Mouse (Mus musculus): ENCODE results near the gene Il6ra. TPM values are rescaled to one million over a fixed set of nuclear protein-coding genes. Genes with fewer than 3 reads are reported as not detected.

The Il6ra gene
- total and polyA plus RNA-seq, 2 experiments from 2014 or later, result 1.1 to 2.0 TPM

DNA sequence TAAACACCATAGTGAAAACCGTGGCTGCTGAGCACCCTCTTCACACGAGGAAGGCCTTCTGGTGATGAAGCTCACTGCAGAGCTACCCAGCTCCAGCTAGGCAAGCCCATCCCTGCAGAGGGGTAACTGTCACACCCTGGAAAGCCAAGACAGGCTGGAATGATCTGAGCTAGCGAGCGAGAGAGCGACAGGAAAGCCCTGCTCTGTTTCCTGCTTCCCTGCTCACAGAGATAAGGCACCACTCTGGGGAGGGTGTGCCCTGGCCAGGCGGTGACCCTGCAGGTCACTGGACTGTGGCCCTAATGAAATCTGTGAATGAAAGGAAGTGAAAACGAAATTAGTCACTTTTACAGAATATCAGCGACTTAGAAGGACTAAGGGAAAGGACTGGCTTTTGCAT, 77.6 kb downstream of the Il6ra start:
- DNase-seq (ENCODE audit: low spot score) (peak; percentile 66), ATAC-seq (ENCODE audit: insufficient read depth, low read depth) (peak; percentile 83)
- WGBS, result 30% methylated on average over 8 of the region's 8 CpGs
- Histone ChIP-seq H3K27ac (ENCODE audit: low read depth) (peak overlapping the region; percentile 44), H3K4me3 (ENCODE audit: low read depth, low read length) (no peak overlapping the region), H3K9me3 (replicated peaks; ENCODE audit: control insufficient read depth, low read length) (no peaks in the 10 kb centered on the region), H3K27me3 (ENCODE audit: control insufficient read depth, insufficient read depth, low read length) (peaks cover 38% of the 10 kb centered on the region), H3K36me3 (replicated peaks; ENCODE audit: control insufficient read depth, insufficient read depth, low read length) (0 out of 2 replicates have a peak, but pooled peaks cover 5% of the 10 kb centered on the region), H3K4me1 (ENCODE audit: control insufficient read depth, insufficient read depth) (no peaks in the 10 kb centered on the region), H3K4me2 (ENCODE audit: low read depth, low read length) (no peak overlapping the region), H3K9ac (replicated peaks; ENCODE audit: low read depth, low read length) (no peak overlapping the region)
- TF ChIP-seq CTCF (IDR thresholded peaks at IDR 0.05; ENCODE audit: low read depth) (no peak), EP300 (IDR thresholded peaks at IDR 0.05; ENCODE audit: low read depth) (peak; percentile 85)

DNA sequence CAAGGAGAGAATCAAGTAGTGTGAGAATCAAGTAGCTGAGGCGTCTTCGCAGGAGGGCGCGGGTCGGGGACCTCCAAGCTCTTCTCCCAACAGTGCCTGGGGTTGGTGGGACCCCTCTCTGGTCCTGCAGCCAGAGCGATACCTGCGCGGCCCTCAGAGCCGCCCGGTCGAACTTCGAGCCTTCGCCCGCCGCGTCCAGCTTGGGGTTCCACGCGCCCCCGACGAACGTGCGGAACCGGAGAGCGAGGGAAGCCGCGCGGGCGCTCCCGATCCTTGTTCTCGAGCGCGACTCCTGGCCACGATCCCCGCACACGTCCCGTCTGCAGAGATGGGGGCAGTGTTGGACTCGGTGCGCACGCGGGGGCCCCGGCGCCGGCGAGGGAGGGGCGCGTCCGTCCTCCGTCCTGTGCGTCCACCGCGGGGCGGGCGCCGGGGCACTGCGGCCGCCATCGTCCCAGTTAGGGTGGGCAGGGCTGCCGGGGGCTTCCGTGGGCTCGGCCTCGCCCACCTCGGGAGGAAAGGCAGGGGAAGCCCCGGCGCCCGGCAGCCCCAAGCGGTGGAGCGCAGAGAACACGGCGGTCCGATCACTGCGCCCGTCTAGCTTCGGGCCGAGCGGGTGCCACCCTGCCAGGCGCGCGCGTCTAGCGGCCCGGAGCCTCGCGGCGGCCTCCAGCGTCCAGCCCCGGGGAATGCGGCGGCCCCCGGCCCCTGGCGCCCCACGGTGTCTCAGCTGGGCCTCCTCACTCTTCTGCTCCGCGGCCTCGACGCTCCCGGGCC, 82.0 kb downstream of the Il6ra start, which contains the start of gene She:
TSS of gene She (plus strand) at position 556 of the 777 bp plus-strand sequence.
- peak within 1 kb of the TSS; percentile 72 for H3K9ac ChIP-seq (replicated peaks; ENCODE audit: low read depth, low read length)
- TF ChIP-seq CTCF (IDR thresholded peaks at IDR 0.05; ENCODE audit: low read depth), result no peak
- ATAC-seq (ENCODE audit: insufficient read depth, low read depth) (peak; percentile 37; the same call in 1 of the 2 replicates), DNase-seq (ENCODE audit: low spot score) (no peak)
- H3K4me2 ChIP-seq (ENCODE audit: low read depth, low read length), result peak within 1 kb of the TSS; percentile 64
- H3K27me3 ChIP-seq (ENCODE audit: control insufficient read depth, insufficient read depth, low read length), result peaks cover 54% of the 10 kb centered on the region
- H3K4me3 ChIP-seq (ENCODE audit: low read depth, low read length), result peak within 1 kb of the TSS; percentile 68
- peak within 1 kb of the TSS; percentile 83 for H3K27ac ChIP-seq (ENCODE audit: low read depth)
- WGBS, result 3% methylated on average over 70 of the region's 96 CpGs
- H3K9me3 ChIP-seq (replicated peaks; ENCODE audit: control insufficient read depth, low read length), result no peaks in the 10 kb centered on the region
- no peaks in the 10 kb centered on the region for H3K4me1 ChIP-seq (ENCODE audit: control insufficient read depth, insufficient read depth)
- H3K36me3 ChIP-seq (replicated peaks; ENCODE audit: control insufficient read depth, insufficient read depth, low read length), result 0 out of 2 replicates have a peak, but pooled peaks cover 5% of the 10 kb centered on the region

DNA sequence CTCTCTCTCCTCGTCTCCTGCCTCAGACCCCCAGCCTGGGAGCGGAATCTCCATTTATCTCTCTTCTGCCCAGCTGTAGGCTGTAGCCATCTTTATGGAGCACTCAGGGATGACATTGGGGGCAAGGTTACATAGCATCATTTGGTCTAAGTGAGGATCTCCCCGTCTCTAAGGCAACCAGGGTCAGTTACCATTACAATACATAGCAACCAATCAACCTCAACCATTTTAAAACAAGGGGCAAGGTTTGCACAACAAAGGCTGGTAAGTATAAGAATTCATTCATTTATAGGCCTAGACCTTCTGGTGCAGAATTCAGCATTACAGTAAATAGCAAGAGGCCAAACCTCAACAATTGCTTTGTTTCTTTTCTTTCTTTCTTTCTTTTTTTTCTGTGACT, 86.7 kb downstream of the Il6ra start:
- Histone ChIP-seq H3K4me2 (ENCODE audit: low read depth, low read length) (no peak overlapping the region), H3K27ac (ENCODE audit: low read depth) (no peak overlapping the region), H3K27me3 (ENCODE audit: control insufficient read depth, insufficient read depth, low read length) (peaks cover 25% of the 10 kb centered on the region), H3K4me3 (ENCODE audit: low read depth, low read length) (no peak overlapping the region), H3K9me3 (replicated peaks; ENCODE audit: control insufficient read depth, low read length) (no peaks in the 10 kb centered on the region), H3K9ac (replicated peaks; ENCODE audit: low read depth, low read length) (no peak overlapping the region), H3K36me3 (replicated peaks; ENCODE audit: control insufficient read depth, insufficient read depth, low read length) (no peaks in the 10 kb centered on the region), H3K4me1 (ENCODE audit: control insufficient read depth, insufficient read depth) (no peaks in the 10 kb centered on the region)
- WGBS, result 65% methylated on average over 3 of the region's 3 CpGs
- TF ChIP-seq EP300 (IDR thresholded peaks at IDR 0.05; ENCODE audit: low read depth) (no peak), CTCF (IDR thresholded peaks at IDR 0.05; ENCODE audit: low read depth) (no peak)
- no peak for ATAC-seq (ENCODE audit: insufficient read depth, low read depth)
- no peak for DNase-seq (ENCODE audit: low spot score)

DNA sequence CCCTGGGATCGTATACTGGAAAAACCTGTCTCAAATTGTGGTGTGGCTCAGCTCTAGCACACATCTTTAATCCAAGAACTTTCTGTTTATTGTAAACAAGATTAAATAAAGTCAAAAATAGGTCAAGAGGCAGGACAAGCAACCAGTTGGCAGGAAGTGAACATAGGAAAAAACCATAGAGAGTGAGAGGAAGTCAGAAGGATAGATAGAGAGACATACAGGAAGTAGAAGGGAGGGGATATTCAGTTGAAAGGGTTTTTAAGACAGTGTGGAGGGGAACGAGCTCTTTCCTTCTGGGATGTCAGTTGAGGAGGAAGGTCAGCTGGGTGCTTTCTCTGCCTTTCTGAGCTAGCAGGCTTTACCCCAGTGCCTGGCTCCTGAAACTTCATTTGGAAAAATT, 89.4 kb downstream of the Il6ra start:
- 47% methylated on average over 2 of the region's 2 CpGs for WGBS
- no peak overlapping the region for H3K4me3 ChIP-seq (ENCODE audit: low read depth, low read length)
- H3K27ac ChIP-seq (ENCODE audit: low read depth), result no peak overlapping the region
- no peaks in the 10 kb centered on the region for H3K4me1 ChIP-seq (ENCODE audit: control insufficient read depth, insufficient read depth)
- no peak overlapping the region for H3K4me2 ChIP-seq (ENCODE audit: low read depth, low read length)
- no peak for TF ChIP-seq EP300 (IDR thresholded peaks at IDR 0.05; ENCODE audit: low read depth)
- no peak for TF ChIP-seq CTCF (IDR thresholded peaks at IDR 0.05; ENCODE audit: low read depth)
- H3K36me3 ChIP-seq (replicated peaks; ENCODE audit: control insufficient read depth, insufficient read depth, low read length), result no peaks in the 10 kb centered on the region
- DNase-seq (ENCODE audit: low spot score) (no peak), ATAC-seq (ENCODE audit: insufficient read depth, low read depth) (no peak)
- H3K9ac ChIP-seq (replicated peaks; ENCODE audit: low read depth, low read length), result no peak overlapping the region
- no peaks in the 10 kb centered on the region for H3K27me3 ChIP-seq (ENCODE audit: control insufficient read depth, insufficient read depth, low read length)
- H3K9me3 ChIP-seq (replicated peaks; ENCODE audit: control insufficient read depth, low read length), result no peaks in the 10 kb centered on the region

DNA sequence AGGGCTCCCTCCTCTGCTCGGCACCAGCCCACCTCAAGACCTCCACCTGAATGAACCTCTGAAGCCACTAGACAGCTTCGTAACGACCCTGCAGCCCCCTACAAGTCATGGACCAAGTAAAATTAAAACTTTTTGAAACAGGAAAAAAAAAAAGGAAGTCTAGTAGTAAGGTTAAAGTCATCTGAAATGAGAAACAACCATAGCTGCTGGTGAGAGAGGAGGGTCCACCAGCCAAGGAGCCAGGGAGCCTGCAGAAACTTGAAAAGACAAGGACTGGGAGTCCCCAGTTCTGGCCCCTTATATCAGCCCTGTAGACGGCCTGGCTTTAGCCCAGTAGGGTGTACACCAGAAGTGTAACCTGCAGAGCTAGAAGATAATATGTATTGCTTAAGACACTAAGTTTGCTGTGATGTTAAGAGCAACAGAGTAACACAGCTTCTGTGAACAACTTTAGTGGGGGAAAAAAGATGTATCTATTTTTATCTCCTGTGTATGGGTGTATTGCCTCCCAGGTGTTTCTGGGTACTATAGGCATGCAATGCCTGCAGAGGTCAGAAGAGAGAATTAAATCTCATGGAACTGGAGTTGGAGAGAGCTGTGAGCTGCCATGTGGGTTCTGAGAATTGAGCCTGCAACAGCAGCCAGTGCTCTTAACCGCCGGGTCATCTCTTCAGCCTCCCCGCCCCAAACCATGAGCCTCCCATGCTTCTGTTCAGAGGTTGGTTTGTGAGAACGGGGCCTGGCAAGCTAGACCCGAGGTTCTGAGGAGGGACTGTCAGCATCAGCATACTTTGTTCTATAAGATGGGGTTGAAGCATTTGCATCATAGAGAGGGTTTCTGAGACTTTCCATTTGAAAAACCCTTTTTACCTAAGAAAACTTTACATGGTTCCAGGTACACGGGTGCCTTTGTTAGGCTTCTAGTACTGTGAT, 91.2 kb downstream of the Il6ra start:
- 65% methylated on average over 10 of the region's 10 CpGs for WGBS
- Histone ChIP-seq H3K4me1 (ENCODE audit: control insufficient read depth, insufficient read depth) (no peaks in the 10 kb centered on the region), H3K4me3 (ENCODE audit: low read depth, low read length) (no peak overlapping the region), H3K36me3 (replicated peaks; ENCODE audit: control insufficient read depth, insufficient read depth, low read length) (no peaks in the 10 kb centered on the region), H3K9me3 (replicated peaks; ENCODE audit: control insufficient read depth, low read length) (no peaks in the 10 kb centered on the region), H3K4me2 (ENCODE audit: low read depth, low read length) (no peak overlapping the region), H3K27me3 (ENCODE audit: control insufficient read depth, insufficient read depth, low read length) (no peaks in the 10 kb centered on the region), H3K9ac (replicated peaks; ENCODE audit: low read depth, low read length) (no peak overlapping the region), H3K27ac (ENCODE audit: low read depth) (no peak overlapping the region)
- ATAC-seq (ENCODE audit: insufficient read depth, low read depth) (no peak), DNase-seq (ENCODE audit: low spot score) (no peak)
- no peak for TF ChIP-seq EP300 (IDR thresholded peaks at IDR 0.05; ENCODE audit: low read depth)
- no peak for TF ChIP-seq CTCF (IDR thresholded peaks at IDR 0.05; ENCODE audit: low read depth)
